Mouse (Mus musculus) brain, embryonic 18.5 days (tissue): ENCODE measurements at regions not wholly inside any gene's neighbourhood (a gene's known extent, or its start where the extent isn't known, plus 50 kb on each side); places are given as distances from the start of the nearest gene placed in this dataset.

ENCODE experiments used
- DNase-seq: peaks from one replicate; pipeline ENCODE4 v3.0.0-alpha.2; 2012; ENCODE audit warnings: low read depth, low spot score

- DNase-seq: no peak
Measured at GRCm38 (mm10) chr10:66857330-66857729, 238.6 kb upstream of the Jmjd1c start.

- DNase-seq: no peak
Measured at GRCm38 (mm10) chr10:66861421-66861820, 234.5 kb upstream of the Jmjd1c start.

GRCm38 (mm10) chr10:66864161-66864862 lies 231.6 kb upstream of the Jmjd1c start:
- DNase-seq: no peak

GRCm38 (mm10) chr10:66865010-66865582 lies 230.8 kb upstream of the Jmjd1c start:
- DNase-seq: no peak

GRCm38 (mm10) chr10:66871133-66871664 lies 224.7 kb upstream of the Jmjd1c start:
- DNase-seq: no peak

GRCm38 (mm10) chr10:66871673-66872072 lies 224.3 kb upstream of the Jmjd1c start:
- no peak for DNase-seq

GRCm38 (mm10) chr10:66873468-66873867 lies 222.5 kb upstream of the Jmjd1c start:
- DNase-seq: no peak

- DNase-seq: peak; percentile 40
Measured at GRCm38 (mm10) chr10:66879071-66879470, 216.9 kb upstream of the Jmjd1c start.

- DNase-seq: no peak
Measured at GRCm38 (mm10) chr10:66882825-66883224, 213.1 kb upstream of the Jmjd1c start.

GRCm38 (mm10) chr10:66885575-66885974 lies 210.3 kb upstream of the Jmjd1c start:
- DNase-seq: no peak

GRCm38 (mm10) chr10:66889786-66890555 lies 206.0 kb upstream of the Jmjd1c start:
- no peak for DNase-seq

GRCm38 (mm10) chr10:66891811-66892210 lies 204.1 kb upstream of the Jmjd1c start:
- no peak for DNase-seq

GRCm38 (mm10) chr10:66893836-66894235 lies 202.1 kb upstream of the Jmjd1c start:
- DNase-seq: no peak

- DNase-seq: no peak
Measured at GRCm38 (mm10) chr10:66896698-66897622, 199.0 kb upstream of the Jmjd1c start.

GRCm38 (mm10) chr10:66899724-66900123 lies 196.2 kb upstream of the Jmjd1c start:
- no peak for DNase-seq

- DNase-seq: no peak
Measured at GRCm38 (mm10) chr10:66900781-66901180, 195.1 kb upstream of the Jmjd1c start.

GRCm38 (mm10) chr10:66901873-66902272 lies 194.1 kb upstream of the Jmjd1c start:
- DNase-seq: no peak

GRCm38 (mm10) chr10:66904552-66905367 lies 191.2 kb upstream of the Jmjd1c start:
- DNase-seq: no peak

- DNase-seq: no peak
Measured at GRCm38 (mm10) chr10:66907842-66908241, 188.1 kb upstream of the Jmjd1c start.

GRCm38 (mm10) chr10:66909204-66909889 lies 186.6 kb upstream of the Jmjd1c start:
- peak; percentile 40 for DNase-seq
